Mouse (Mus musculus) B cell, adult (primary cell): ENCODE results near the gene Sdhd. TPM values are rescaled to one million over a fixed set of nuclear protein-coding genes. Genes with fewer than 3 reads are reported as not detected.

Experiments
- total RNA-seq: library from RNA; stranded (reverse); gene quantifications from 4 replicates; pipeline ENCODE4 v1.2.4, GENCODE M21; 2023; ENCODE audit not compliant: inconsistent age

Sdhd gene
- total RNA-seq: 51.3 to 59.6 TPM (median 55.6 TPM) in 4 replicates

DNA sequence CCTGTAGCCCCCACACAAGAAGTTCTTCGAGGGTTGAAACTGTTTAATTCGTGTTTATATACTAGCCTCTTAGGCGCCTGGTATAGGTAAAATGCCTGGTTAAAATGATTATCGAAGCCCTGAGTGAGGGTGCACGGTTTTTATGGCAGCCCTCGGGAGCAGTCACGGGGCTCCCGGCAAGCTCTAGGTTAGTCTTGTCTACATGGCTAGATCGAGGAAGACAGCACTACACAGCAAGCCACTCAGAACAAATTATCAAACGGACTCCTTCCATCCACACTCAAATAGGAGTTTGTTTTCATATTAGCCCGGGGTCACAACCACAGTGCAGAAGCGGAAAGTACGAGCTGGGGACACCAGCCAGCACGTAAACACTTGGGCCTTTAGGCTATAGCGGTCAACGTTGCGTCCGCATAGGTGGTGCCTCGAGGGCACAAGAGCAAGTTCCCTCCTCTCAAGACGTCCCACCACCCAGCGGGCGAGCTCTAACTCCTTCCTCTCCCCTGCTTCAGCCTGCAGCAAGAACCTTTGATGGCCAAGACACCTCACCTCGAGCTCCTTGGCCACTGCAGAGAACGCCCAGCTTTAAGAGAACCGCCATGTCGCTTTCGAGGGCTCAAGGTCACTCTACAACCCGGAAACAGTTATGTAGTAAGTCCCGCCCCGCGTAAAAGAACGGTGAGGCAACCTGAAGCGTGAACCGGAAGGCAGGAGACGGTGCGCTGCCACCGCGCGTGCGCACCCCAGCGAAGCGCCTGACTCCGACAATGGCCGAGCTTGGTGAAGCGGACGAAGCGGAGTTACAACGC, at the start of gene Sdhd, which contains the start of gene Timm8b:
TSS of gene Sdhd (minus strand) at position 624 of the 809 bp plus-strand sequence.
TSS of gene Timm8b (plus strand) at position 722 of the 809 bp plus-strand sequence.

DNA sequence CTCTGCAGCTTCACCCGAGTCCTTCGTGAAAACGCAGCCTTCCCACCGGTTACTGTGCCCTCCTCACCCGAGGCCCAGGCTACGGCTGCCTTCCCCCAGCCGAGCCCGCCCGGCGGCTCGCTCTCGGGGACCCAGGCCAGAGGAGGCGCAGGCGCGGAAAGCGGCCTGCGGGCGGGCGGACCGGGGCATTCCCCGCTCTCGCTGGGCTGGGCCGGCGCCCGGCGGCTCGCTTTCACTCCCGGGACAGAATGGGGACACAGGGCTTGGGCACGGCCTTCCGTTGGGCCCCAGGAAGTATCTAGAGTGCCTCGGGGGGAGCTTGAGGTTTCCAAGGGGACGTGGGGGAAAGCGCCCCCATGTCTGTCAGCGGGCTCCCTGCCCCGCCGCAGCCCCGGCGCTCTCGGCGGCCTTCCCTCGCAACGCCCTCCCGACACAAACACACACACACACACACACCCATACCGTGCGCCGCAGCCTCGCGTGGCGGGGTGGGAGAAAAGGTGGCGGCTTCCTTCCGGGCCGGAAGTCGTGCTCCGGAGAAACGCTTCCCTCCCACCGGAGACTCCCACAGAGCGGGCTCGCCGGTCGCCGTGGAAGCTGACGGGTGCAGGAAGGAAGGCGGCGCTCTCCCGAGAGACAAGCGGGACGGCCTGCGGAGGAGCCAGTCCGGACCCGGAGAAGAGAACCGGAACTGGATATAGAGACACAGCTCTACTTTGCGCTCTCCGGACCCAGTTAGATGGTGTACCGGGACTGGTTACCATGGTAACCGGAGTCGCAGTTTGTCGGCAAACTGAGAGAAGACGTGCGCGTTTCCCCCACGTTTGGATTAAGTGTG, 13.4 kb upstream of the Sdhd start, which contains the start of the genes Pih1d2 and Nkapd1:
TSS of gene Pih1d2 (plus strand) at position 556 of the 838 bp plus-strand sequence.
TSS of gene Nkapd1 (minus strand) at position 699 of the 838 bp plus-strand sequence.

DNA sequence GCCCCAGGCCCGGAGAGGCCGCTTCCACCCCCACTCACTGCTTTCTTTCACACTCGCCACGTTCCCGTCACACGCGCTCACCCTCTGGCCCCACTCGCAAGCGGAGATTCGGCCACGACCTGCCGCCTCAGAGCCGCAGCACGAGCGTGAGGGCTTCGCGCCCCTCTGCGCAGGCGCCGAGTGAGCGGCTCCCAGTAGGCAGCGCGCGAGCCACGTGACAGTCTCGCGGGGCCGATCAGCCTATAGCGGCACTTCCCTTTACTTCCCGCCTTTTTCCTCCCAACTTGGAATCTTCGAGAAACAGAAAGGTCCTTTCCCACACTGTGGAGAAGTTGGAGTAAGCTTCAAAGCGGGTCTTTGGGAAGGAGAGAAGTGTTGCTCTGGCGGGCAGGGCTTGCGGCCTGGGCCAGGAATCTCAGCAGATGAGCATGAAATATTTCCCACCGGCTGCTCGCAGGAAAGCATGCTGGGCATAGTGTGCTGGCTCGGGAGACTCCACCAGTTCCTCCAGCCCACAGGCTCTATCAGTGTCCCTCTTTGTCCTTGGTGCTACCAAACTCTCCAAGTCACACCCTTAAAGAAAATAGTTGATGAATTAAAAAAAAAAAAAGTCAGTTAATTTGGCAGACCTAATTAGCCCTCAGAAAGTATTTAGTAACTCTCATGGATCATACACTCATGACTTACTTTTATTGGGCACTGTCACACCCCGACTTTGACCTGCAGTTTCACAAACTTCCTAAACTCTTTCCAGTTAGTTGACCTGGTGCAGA, 42.3 kb downstream of the Sdhd start, which contains the start of gene Tex12:
TSS of gene Tex12 (minus strand) at position 181 of the 773 bp plus-strand sequence.

DNA sequence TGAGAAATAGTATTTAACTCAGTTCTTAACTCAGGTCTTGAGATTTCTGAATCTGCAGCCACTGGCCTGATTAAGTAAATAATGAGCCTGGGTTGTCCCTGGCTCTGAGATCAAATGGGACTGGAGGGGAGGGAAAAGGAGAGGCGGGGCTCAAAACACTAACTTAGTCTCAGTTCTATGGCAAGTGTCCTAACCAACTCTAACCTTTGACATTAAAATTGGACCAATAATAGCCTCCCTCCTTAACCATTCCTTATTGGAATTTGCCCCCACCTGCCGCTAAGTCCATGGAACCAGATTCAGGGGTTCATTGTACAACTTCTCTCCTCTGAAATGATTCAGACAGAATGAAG, 48.5 kb downstream of the Sdhd start, which contains the start of gene Bco2:
TSS of gene Bco2 (minus strand) at position 88 of the 353 bp plus-strand sequence.

DNA sequence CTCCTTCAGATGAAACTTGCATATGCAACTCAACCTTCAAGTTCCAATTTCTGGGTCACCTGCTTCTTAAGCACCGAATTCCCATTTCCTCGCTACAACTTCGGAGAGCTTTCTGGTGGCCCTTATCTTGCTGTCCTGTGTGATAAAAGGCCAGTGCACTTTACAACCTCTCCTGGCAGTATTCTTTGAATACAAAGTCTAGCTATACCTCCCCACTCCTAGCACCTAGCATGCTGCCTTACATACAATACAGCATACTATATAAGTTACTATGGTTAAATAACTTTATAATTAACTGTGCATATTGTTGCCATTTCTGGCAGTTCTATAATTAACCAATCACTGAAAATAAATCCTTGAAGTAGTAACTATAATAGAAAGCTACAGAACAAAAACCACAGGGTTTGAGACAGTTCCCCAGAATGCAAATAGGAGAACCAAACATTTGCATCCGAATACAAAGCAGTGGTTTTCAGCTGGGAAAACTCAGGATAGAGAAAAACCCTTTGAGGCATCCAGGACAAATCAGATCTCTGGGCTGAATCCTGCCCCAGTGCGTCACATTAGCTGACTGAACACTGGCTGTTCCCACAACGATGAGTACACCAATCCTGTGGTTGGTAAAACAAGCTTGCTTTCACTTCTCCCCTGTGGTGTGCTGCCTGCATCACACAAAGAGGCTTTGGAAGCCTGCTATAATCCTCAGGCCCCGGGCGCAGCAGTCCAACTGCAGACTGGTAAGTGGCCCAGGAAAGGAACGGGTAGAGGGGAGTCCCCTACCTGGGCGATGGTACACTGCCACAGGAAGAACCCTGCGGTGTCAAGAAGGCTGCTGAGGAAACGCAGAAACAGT, 49.1 kb downstream of the Sdhd start, which contains the start of gene Il18:
TSS of gene Il18 (plus strand) at position 587 of the 853 bp plus-strand sequence.

Other genes starting within 250 kb of the Sdhd start
- not detected in 4 replicates for gene Plet1, start 109.3 kb downstream of the Sdhd start, total RNA-seq
- 58.5 to 68.5 TPM (median 61.2 TPM) in 4 replicates for gene Pts, start 75.1 kb downstream of the Sdhd start, total RNA-seq
- 16.3 to 23.4 TPM (median 21.1 TPM) in 4 replicates for gene Il18, start 49.0 kb downstream of the Sdhd start, total RNA-seq
- 2.4 to 3.7 TPM (median 3.3 TPM) in 4 replicates for gene Bco2, start 48.6 kb downstream of the Sdhd start, total RNA-seq
- gene Tex12, start 42.5 kb downstream of the Sdhd start, total RNA-seq: not detected in 4 replicates
- gene Timm8b, start 98 bp upstream of the Sdhd start, total RNA-seq: 52.2 to 55.4 TPM (median 53.6 TPM) in 4 replicates
- 0.78 to 2.2 TPM in 2 of 4 replicates, not detected in the others for gene Pih1d2, start 13.5 kb upstream of the Sdhd start, total RNA-seq
- gene Nkapd1, start 13.7 kb upstream of the Sdhd start, total RNA-seq: 27.3 to 32.1 TPM (median 29.3 TPM) in 4 replicates
- 22.5 to 35.4 TPM (median 31.0 TPM) in 4 replicates for gene Dlat, start 56.0 kb upstream of the Sdhd start, total RNA-seq
- not detected in 4 replicates for gene Dixdc1, start 135.7 kb upstream of the Sdhd start, total RNA-seq
- gene 2310030G06Rik, start 142.7 kb upstream of the Sdhd start, total RNA-seq: not detected in 4 replicates
- gene Cryab, start 147.5 kb upstream of the Sdhd start, total RNA-seq: not detected in 4 replicates
- not detected in 4 replicates for gene Hspb2, start 148.5 kb upstream of the Sdhd start, total RNA-seq
- gene Fdxacb1, start 164.4 kb upstream of the Sdhd start, total RNA-seq: 14.8 to 23.6 TPM (median 16.3 TPM) in 4 replicates
- 25.1 to 27.8 TPM (median 26.5 TPM) in 4 replicates for gene Alg9, start 171.2 kb upstream of the Sdhd start, total RNA-seq
- 21.2 to 30.0 TPM (median 25.0 TPM) in 4 replicates for gene 1110032A03Rik, start 171.7 kb upstream of the Sdhd start, total RNA-seq
- gene Ppp2r1b, start 241.5 kb upstream of the Sdhd start, total RNA-seq: 40.3 to 50.9 TPM (median 46.0 TPM) in 4 replicates